Mouse (Mus musculus): ENCODE results near the gene Isca2.

The Isca2 gene

GRCm38 (mm10) chr12:84807351-84807750 lies 34.3 kb downstream of the Isca2 start:
- in situ Hi-C loops (cut with MboI; ENCODE audit: low pct_unique_long_range_greater_than_20kb in 1 of 2, low sequenced_read_pairs in 2 of 2, unreplicated experiment in 1 of 2) = no loop called here

GRCm38 (mm10) chr12:84809033-84809432 lies 36.0 kb downstream of the Isca2 start:
- in situ Hi-C loops (cut with MboI; ENCODE audit: low pct_unique_long_range_greater_than_20kb in 1 of 2, low sequenced_read_pairs in 2 of 2, unreplicated experiment in 1 of 2) = no loop called here

DNA sequence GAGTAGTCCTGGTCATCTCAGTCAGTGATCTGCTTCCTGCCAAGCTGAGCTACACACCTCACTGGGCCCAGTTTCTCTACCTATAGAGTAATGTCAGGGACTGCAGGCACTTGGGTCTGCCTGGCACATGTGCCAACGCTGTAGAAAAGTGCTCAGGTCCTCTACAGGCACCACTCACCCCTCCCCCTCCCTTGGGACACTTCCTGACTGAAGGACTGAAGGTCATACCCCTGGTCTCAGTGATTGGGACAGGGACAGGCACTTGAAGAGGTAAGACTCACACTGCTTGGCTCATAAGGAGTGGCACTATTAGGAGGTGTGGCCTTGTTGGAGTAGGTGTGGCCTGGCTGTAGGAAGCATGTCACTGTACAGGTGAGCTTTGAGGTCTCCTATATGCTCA lies 37.8 kb downstream of the Isca2 start:
- in situ Hi-C loops (cut with MboI; ENCODE audit: low pct_unique_long_range_greater_than_20kb in 1 of 2, low sequenced_read_pairs in 2 of 2, unreplicated experiment in 1 of 2) = no loop called here

GRCm38 (mm10) chr12:84811510-84811909 lies 38.5 kb downstream of the Isca2 start:
- in situ Hi-C loops (cut with MboI; ENCODE audit: low pct_unique_long_range_greater_than_20kb in 1 of 2, low sequenced_read_pairs in 2 of 2, unreplicated experiment in 1 of 2) = no loop called here

DNA sequence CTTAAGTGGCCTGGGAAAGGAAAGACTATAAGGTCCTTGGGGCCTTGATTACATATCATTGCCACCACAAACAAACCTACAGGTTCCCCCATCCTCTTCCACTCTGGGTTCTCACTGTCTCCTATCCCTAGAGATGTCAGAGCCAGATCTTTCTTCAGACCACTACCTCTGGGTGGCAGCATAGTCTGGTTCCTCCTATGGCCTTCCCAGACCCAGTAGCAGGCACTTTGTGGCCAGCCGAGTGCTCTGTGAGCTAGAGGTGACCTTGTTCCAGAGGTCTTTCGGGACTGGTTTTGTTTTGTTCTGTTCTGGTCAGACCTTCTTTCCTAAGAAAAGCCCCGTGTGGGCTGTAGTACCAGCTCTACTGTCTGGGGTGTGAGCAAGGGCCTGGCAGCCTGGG lies 39.0 kb downstream of the Isca2 start:
- in situ Hi-C loops (cut with MboI; ENCODE audit: low pct_unique_long_range_greater_than_20kb in 1 of 2, low sequenced_read_pairs in 2 of 2, unreplicated experiment in 1 of 2) = no loop called here

DNA sequence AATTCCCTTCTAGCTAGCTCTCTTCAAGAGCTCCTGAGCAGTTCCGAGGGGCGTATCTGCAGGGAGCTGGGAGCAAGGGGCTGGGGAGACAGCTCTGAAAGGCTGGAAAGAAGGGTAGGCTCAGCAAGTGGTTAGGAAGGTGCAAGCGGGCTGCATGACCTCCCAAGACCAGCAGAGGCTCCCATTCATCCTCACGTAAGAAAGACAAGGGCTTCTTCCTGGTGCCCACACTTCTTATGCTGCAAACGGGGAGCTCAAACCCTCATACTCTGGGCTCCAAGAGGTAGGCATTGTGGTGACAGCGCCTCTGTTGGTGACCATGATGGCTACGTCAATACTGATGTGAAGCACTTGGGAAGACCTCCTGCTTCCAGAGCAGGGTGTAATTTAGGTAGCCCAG lies 40.7 kb downstream of the Isca2 start:
- in situ Hi-C loops (cut with MboI; ENCODE audit: low pct_unique_long_range_greater_than_20kb in 1 of 2, low sequenced_read_pairs in 2 of 2, unreplicated experiment in 1 of 2) = no loop called here

GRCm38 (mm10) chr12:84814663-84815325 lies 41.7 kb downstream of the Isca2 start:
- in situ Hi-C loops (cut with MboI; ENCODE audit: low pct_unique_long_range_greater_than_20kb in 1 of 2, low sequenced_read_pairs in 2 of 2, unreplicated experiment in 1 of 2) = no loop called here

- in situ Hi-C loops (cut with MboI; ENCODE audit: low pct_unique_long_range_greater_than_20kb in 1 of 2, low sequenced_read_pairs in 2 of 2, unreplicated experiment in 1 of 2) = no loop called here
Measured at GRCm38 (mm10) chr12:84818496-84818895, 45.4 kb downstream of the Isca2 start.

DNA sequence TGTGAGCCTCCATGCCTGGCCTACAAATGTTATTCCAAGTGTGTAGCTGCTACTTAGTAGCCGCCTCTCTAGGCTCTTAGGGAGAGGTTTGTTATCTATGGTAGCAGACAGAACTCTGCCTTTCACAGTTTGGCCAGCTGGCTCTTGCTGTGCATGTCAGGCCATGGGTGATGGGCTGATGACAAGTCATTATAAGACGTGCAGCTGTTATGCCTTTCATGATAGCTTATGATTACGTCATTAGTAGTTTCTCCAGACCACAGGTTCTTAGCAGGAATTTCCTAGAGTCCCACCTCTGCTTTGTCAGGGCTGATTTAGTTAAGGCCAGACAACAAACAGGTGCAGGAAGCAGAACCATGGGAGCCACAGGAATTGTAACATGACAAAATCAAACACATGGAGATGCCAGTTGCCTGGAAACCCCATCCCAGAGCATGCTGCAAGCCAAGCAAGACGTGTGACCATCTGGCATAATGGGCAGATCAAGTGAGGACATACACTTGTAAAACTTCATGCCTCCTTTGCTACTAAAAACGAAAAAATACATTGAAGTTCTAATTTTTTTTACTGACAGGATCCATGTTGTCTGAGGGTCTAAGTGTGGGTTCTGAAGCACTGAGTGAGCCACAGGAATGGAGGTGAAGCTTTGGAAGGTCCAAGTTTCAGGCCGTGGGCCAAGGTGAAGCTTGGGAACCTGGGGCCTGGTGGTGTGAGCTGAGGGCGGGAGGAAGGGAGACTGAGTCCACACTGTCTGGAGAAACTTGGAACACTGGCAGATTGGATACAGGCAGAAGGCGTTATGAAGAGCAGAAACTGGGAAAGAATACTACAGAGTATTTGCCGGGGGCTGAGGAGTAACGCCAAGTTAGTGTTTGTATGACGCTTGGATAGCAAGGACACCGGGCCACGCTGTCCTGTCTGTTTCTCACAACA lies 46.5 kb downstream of the Isca2 start:
- in situ Hi-C loops (cut with MboI; ENCODE audit: low pct_unique_long_range_greater_than_20kb in 1 of 2, low sequenced_read_pairs in 2 of 2, unreplicated experiment in 1 of 2) = no loop called here

GRCm38 (mm10) chr12:84823601-84824000 lies 50.5 kb downstream of the Isca2 start:
- in situ Hi-C loops (cut with MboI; ENCODE audit: low pct_unique_long_range_greater_than_20kb in 1 of 2, low sequenced_read_pairs in 2 of 2, unreplicated experiment in 1 of 2) = no loop called here

- in situ Hi-C loops (cut with MboI; ENCODE audit: low pct_unique_long_range_greater_than_20kb in 1 of 2, low sequenced_read_pairs in 2 of 2, unreplicated experiment in 1 of 2) = no loop called here
Measured at GRCm38 (mm10) chr12:84824203-84824602, 51.2 kb downstream of the Isca2 start.

Measured in mouse embryonic stem cell (cell line).